ENCODE assay signal across 8 mouse cellular contexts in genomic region chr2:93045129-93045817, GRCm38 (mm10). TPM values are rescaled to one million over a fixed set of nuclear protein-coding genes. Genes with fewer than 3 reads are reported as not detected.
DNase-seq lines count a peak whose midpoint lies in the region; ATAC-seq and TF ChIP-seq lines count a peak whose summit lies in the region.

No protein-coding gene starts in this region.

- peak overlapping the region; percentile 75 for H3K27ac ChIP-seq in brown adipose tissue, adult 24 weeks (replicated peaks; ENCODE audit: low read depth, low read length)
- H3K27ac ChIP-seq in heart, embryonic 15.5 days, result peak overlapping the region; percentile 96
- no peak overlapping the region for H3K27ac ChIP-seq in liver, embryonic 14.5 days
- H3K27ac ChIP-seq in neural tube, embryonic 11.5 days (ENCODE audit: low read depth, low read length), result peak overlapping the region; percentile 89
- peak overlapping the region; percentile 97 for H3K27ac ChIP-seq in stomach, postnatal 0 days (replicated peaks)

- no peaks in the 10 kb centered on the region for H3K27me3 ChIP-seq in heart, embryonic 15.5 days
- no peaks in the 10 kb centered on the region; the same call in 1 of the 2 replicates for H3K27me3 ChIP-seq in liver, embryonic 14.5 days (ENCODE audit: control insufficient read depth, insufficient read depth, low read length)
- no peaks in the 10 kb centered on the region for H3K27me3 ChIP-seq in neural tube, embryonic 11.5 days (ENCODE audit: control insufficient read depth, insufficient read depth, low read length)
- H3K27me3 ChIP-seq in stomach, postnatal 0 days (ENCODE audit: control insufficient read depth, insufficient read depth, low read length), result no peaks in the 10 kb centered on the region

- WGBS in heart, embryonic 15.5 days, result under 1% methylated on average over 48 of the region's 55 CpGs
- WGBS in liver, embryonic 14.5 days (ENCODE audit: insufficient replicate concordance), result under 1% methylated on average over 32 of the region's 55 CpGs
- 0% methylated on average over 25 of the region's 55 CpGs for WGBS in neural tube, embryonic 11.5 days
- under 1% methylated on average over 37 of the region's 55 CpGs for WGBS in stomach, postnatal 0 days

- H3K4me2 ChIP-seq in heart, embryonic 15.5 days, result peak overlapping the region; percentile 82
- H3K4me2 ChIP-seq in liver, embryonic 14.5 days (ENCODE audit: low read depth), result peak overlapping the region; percentile 62
- H3K4me2 ChIP-seq in neural tube, embryonic 11.5 days (ENCODE audit: low read depth), result peak overlapping the region; percentile 78
- peak overlapping the region; percentile 86 for H3K4me2 ChIP-seq in stomach, postnatal 0 days (replicated peaks; ENCODE audit: low read depth)

- no peaks in the 10 kb centered on the region for H3K36me3 ChIP-seq in heart, embryonic 15.5 days
- H3K36me3 ChIP-seq in liver, embryonic 14.5 days (replicated peaks; ENCODE audit: control insufficient read depth, insufficient read depth, low read depth), result no peaks in the 10 kb centered on the region
- no peaks in the 10 kb centered on the region for H3K36me3 ChIP-seq in neural tube, embryonic 11.5 days (ENCODE audit: control insufficient read depth, insufficient read depth, low read length)
- H3K36me3 ChIP-seq in stomach, postnatal 0 days (ENCODE audit: control insufficient read depth, insufficient read depth, low read length), result no peaks in the 10 kb centered on the region

- H3K4me1 ChIP-seq in brown adipose tissue, adult 24 weeks (ENCODE audit: control insufficient read depth, insufficient read depth, insufficient read length, low read length), result peaks cover 20% of the 10 kb centered on the region
- H3K4me1 ChIP-seq in heart, embryonic 15.5 days (replicated peaks), result peaks cover 66% of the 10 kb centered on the region
- peaks cover 6 to 20% of the 10 kb centered on the region in 2 experiments; a peak in 3 of 4 replicates for H3K4me1 ChIP-seq in liver, embryonic 14.5 days (replicated peaks; ENCODE audit: control insufficient read depth in 2 of 2, insufficient read depth in 2 of 2, low read length in 1 of 2)
- H3K4me1 ChIP-seq in neural tube, embryonic 11.5 days (ENCODE audit: control insufficient read depth, insufficient read depth, low read length), result peaks cover 8% of the 10 kb centered on the region
- H3K4me1 ChIP-seq in stomach, postnatal 0 days (replicated peaks; ENCODE audit: control insufficient read depth, insufficient read depth), result peaks cover 14% of the 10 kb centered on the region

- peak; percentile 94 for ATAC-seq in heart, embryonic 15.5 days (replicated peaks; ENCODE audit: insufficient number of reproducible peaks, insufficient read depth, low FRiP score, low read depth)
- ATAC-seq in liver, embryonic 14.5 days (ENCODE audit: insufficient read depth), result peak; percentile 96
- ATAC-seq in neural tube, embryonic 11.5 days (ENCODE audit: insufficient read depth, low FRiP score, low TSS enrichment), result peak; percentile 95
- peak; percentile 96 for ATAC-seq in stomach, postnatal 0 days (ENCODE audit: low FRiP score, low TSS enrichment)

- peak overlapping the region; percentile 77 for H3K4me3 ChIP-seq in brown adipose tissue, adult 24 weeks (ENCODE audit: insufficient read depth, low read depth, low read length)
- peak overlapping the region; percentile 81 for H3K4me3 ChIP-seq in heart, embryonic 15.5 days
- H3K4me3 ChIP-seq in liver, embryonic 14.5 days (ENCODE audit: insufficient read depth in 1 of 2, low read depth in 2 of 2, low read length in 2 of 2), result peak overlapping the region; percentile 77 to 78
- peak overlapping the region; percentile 96 for H3K4me3 ChIP-seq in neural tube, embryonic 11.5 days (ENCODE audit: low read depth, low read length)
- H3K4me3 ChIP-seq in stomach, postnatal 0 days (ENCODE audit: low read depth, low read length), result peak overlapping the region; percentile 76

- no peaks in the 10 kb centered on the region for H3K9me3 ChIP-seq in heart, embryonic 15.5 days (replicated peaks)
- H3K9me3 ChIP-seq in liver, embryonic 14.5 days (ENCODE audit: control insufficient read depth, low read length), result no peaks in the 10 kb centered on the region
- no peaks in the 10 kb centered on the region for H3K9me3 ChIP-seq in neural tube, embryonic 11.5 days (ENCODE audit: control insufficient read depth, low read length)
- H3K9me3 ChIP-seq in stomach, postnatal 0 days (ENCODE audit: control insufficient read depth, low read length), result no peaks in the 10 kb centered on the region

- H3K9ac ChIP-seq in heart, embryonic 15.5 days, result peak overlapping the region; percentile 98
- peak overlapping the region; percentile 76 for H3K9ac ChIP-seq in liver, embryonic 14.5 days (replicated peaks)
- peak overlapping the region; percentile 98 for H3K9ac ChIP-seq in neural tube, embryonic 11.5 days (ENCODE audit: low read length)
- peak overlapping the region; percentile 98 for H3K9ac ChIP-seq in stomach, postnatal 0 days (ENCODE audit: low read length)

- TF ChIP-seq EP300 in liver, embryonic 14.5 days (IDR thresholded peaks at IDR 0.05; ENCODE audit: low read depth), result no peak
- TF ChIP-seq EP300 in stomach, postnatal 0 days (optimal IDR thresholded peaks at IDR 0.05), result no peak

- TF ChIP-seq CTCF in liver, embryonic 14.5 days (IDR thresholded peaks at IDR 0.05; ENCODE audit: low read depth), result no peak
- TF ChIP-seq CTCF in stomach, postnatal 0 days (IDR thresholded peaks at IDR 0.05; ENCODE audit: low read depth), result peak; percentile 58

- peak; percentile 97 for DNase-seq in CD4-positive, CD25-positive, alpha-beta regulatory T cell, adult 2 months (ENCODE audit: low read depth, low spot score)
- DNase-seq in fibroblast of lung, adult 2 months (ENCODE audit: low read depth), result peak; percentile 66
- DNase-seq in kidney, postnatal 25 days, result peak; percentile 95 to 98
- DNase-seq in liver, embryonic 14.5 days (ENCODE audit: low read depth in 3 of 3, low spot score in 3 of 3), result peak; percentile 79 to 80 (median 80)
- DNase-seq in neural tube, embryonic 11.5 days (ENCODE audit: low spot score), result peak; percentile 97
- peak; percentile 96 for DNase-seq in stomach, postnatal 0 days (ENCODE audit: low spot score)

RNA-seq across cellular contexts. Expression of gene Prdm11, which starts 0.7 kb away (rescaled TPM):
- 1.3 and 1.4 TPM in 2 replicates for polyA plus RNA-seq in brown adipose tissue, adult 24 weeks (2012; ENCODE audit: insufficient read depth, insufficient read length, missing spikeins)
- polyA plus RNA-seq in heart, embryonic 15.5 days (2015; fragmentation: Nextera tagmentation; extraction: Ambion mirVana), result 4.7 and 5.7 TPM in 2 replicates
- polyA plus RNA-seq in liver, embryonic 14.5 days (2012; rRNA removed), result 3.7 and 3.8 TPM in 2 replicates
- polyA plus RNA-seq in liver, embryonic 14.5 days (2014; fragmentation: Nextera tagmentation; extraction: Ambion mirVana), result 1.4 and 1.8 TPM in 2 replicates
- 1.2 and 2.2 TPM in 2 replicates for polyA plus RNA-seq in neural tube, embryonic 11.5 days (2014; fragmentation: Nextera tagmentation; extraction: Ambion mirVana)
- 5.8 and 6.2 TPM in 2 replicates for polyA plus RNA-seq in stomach, postnatal 0 days (2015; fragmentation: Nextera tagmentation; extraction: Ambion mirVana)
